Mouse (Mus musculus): ENCODE results near the gene Syne1. TPM values are rescaled to one million over a fixed set of nuclear protein-coding genes. Genes with fewer than 3 reads are reported as not detected.

Gene Syne1
- total and polyA plus RNA-seq, 2 experiments from 2014 or later, result 25.9 to 71.2 TPM

- H3K27me3 ChIP-seq (ENCODE audit: control insufficient read depth, insufficient read depth, low read length), result no peaks in the 10 kb centered on the region
- H3K9me3 ChIP-seq (replicated peaks; ENCODE audit: control insufficient read depth, low read length), result no peaks in the 10 kb centered on the region
- H3K27ac ChIP-seq (ENCODE audit: low read depth), result no peak overlapping the region
- ATAC-seq (ENCODE audit: insufficient read depth, low read depth) (no peak), DNase-seq (ENCODE audit: low spot score) (no peak)
- no peak overlapping the region for H3K4me2 ChIP-seq (ENCODE audit: low read depth, low read length)
- no peaks in the 10 kb centered on the region for H3K4me1 ChIP-seq (ENCODE audit: control insufficient read depth, insufficient read depth)
- H3K4me3 ChIP-seq (ENCODE audit: low read depth, low read length), result no peak overlapping the region
- peaks cover 78% of the 10 kb centered on the region for H3K36me3 ChIP-seq (replicated peaks; ENCODE audit: control insufficient read depth, insufficient read depth, low read length)
- TF ChIP-seq EP300 (IDR thresholded peaks at IDR 0.05; ENCODE audit: low read depth) (no peak), CTCF (IDR thresholded peaks at IDR 0.05; ENCODE audit: low read depth) (no peak)
- 77% methylated on average over 9 of the region's 9 CpGs for WGBS
- H3K9ac ChIP-seq (replicated peaks; ENCODE audit: low read depth, low read length), result no peak overlapping the region
Observed at GRCm38 (mm10) chr10:5234721-5235501, 316.4 kb downstream of the Syne1 start.

GRCm38 (mm10) chr10:5229129-5229528, 322.2 kb downstream of the Syne1 start:
- 88% methylated on average over 8 of the region's 8 CpGs for WGBS
- no peak for TF ChIP-seq EP300 (IDR thresholded peaks at IDR 0.05; ENCODE audit: low read depth)
- no peak for TF ChIP-seq CTCF (IDR thresholded peaks at IDR 0.05; ENCODE audit: low read depth)
- ATAC-seq (ENCODE audit: insufficient read depth, low read depth), result no peak

GRCm38 (mm10) chr10:5227395-5228076, 323.7 kb downstream of the Syne1 start:
- ATAC-seq (ENCODE audit: insufficient read depth, low read depth) (no peak), DNase-seq (ENCODE audit: low spot score) (no peak)
- peaks cover 47% of the 10 kb centered on the region for H3K36me3 ChIP-seq (replicated peaks; ENCODE audit: control insufficient read depth, insufficient read depth, low read length)
- H3K9me3 ChIP-seq (replicated peaks; ENCODE audit: control insufficient read depth, low read length), result no peaks in the 10 kb centered on the region
- H3K27ac ChIP-seq (ENCODE audit: low read depth), result no peak overlapping the region
- H3K4me3 ChIP-seq (ENCODE audit: low read depth, low read length), result no peak overlapping the region
- H3K9ac ChIP-seq (replicated peaks; ENCODE audit: low read depth, low read length), result no peak overlapping the region
- H3K27me3 ChIP-seq (ENCODE audit: control insufficient read depth, insufficient read depth, low read length), result no peaks in the 10 kb centered on the region
- TF ChIP-seq CTCF (IDR thresholded peaks at IDR 0.05; ENCODE audit: low read depth) (no peak), EP300 (IDR thresholded peaks at IDR 0.05; ENCODE audit: low read depth) (no peak)
- H3K4me1 ChIP-seq (ENCODE audit: control insufficient read depth, insufficient read depth), result no peaks in the 10 kb centered on the region
- WGBS, result 73% methylated on average over 20 of the region's 20 CpGs
- no peak overlapping the region for H3K4me2 ChIP-seq (ENCODE audit: low read depth, low read length)

More at GRCm38 (mm10) chr10:5229129-5229528, 322.2 kb downstream of the Syne1 start:
- Histone ChIP-seq H3K4me3 (ENCODE audit: low read depth, low read length) (no peak overlapping the region), H3K27me3 (ENCODE audit: control insufficient read depth, insufficient read depth, low read length) (no peaks in the 10 kb centered on the region), H3K36me3 (replicated peaks; ENCODE audit: control insufficient read depth, insufficient read depth, low read length) (peaks cover 61% of the 10 kb centered on the region), H3K27ac (ENCODE audit: low read depth) (no peak overlapping the region), H3K4me2 (ENCODE audit: low read depth, low read length) (no peak overlapping the region), H3K4me1 (ENCODE audit: control insufficient read depth, insufficient read depth) (no peaks in the 10 kb centered on the region), H3K9me3 (replicated peaks; ENCODE audit: control insufficient read depth, low read length) (no peaks in the 10 kb centered on the region), H3K9ac (replicated peaks; ENCODE audit: low read depth, low read length) (no peak overlapping the region)
- no peak for DNase-seq (ENCODE audit: low spot score)

- no peak overlapping the region for H3K9ac ChIP-seq (replicated peaks; ENCODE audit: low read depth, low read length)
- H3K36me3 ChIP-seq (replicated peaks; ENCODE audit: control insufficient read depth, insufficient read depth, low read length), result peaks cover 67% of the 10 kb centered on the region
- DNase-seq (ENCODE audit: low spot score) (no peak), ATAC-seq (ENCODE audit: insufficient read depth, low read depth) (no peak)
- TF ChIP-seq EP300 (IDR thresholded peaks at IDR 0.05; ENCODE audit: low read depth) (no peak), CTCF (IDR thresholded peaks at IDR 0.05; ENCODE audit: low read depth) (no peak)
- no peak overlapping the region for H3K27ac ChIP-seq (ENCODE audit: low read depth)
- no peak overlapping the region for H3K4me3 ChIP-seq (ENCODE audit: low read depth, low read length)
- H3K4me1 ChIP-seq (ENCODE audit: control insufficient read depth, insufficient read depth), result no peaks in the 10 kb centered on the region
- H3K27me3 ChIP-seq (ENCODE audit: control insufficient read depth, insufficient read depth, low read length), result no peaks in the 10 kb centered on the region
- 74% methylated on average over 1 of the region's 1 CpGs for WGBS
- H3K9me3 ChIP-seq (replicated peaks; ENCODE audit: control insufficient read depth, low read length), result no peaks in the 10 kb centered on the region
- no peak overlapping the region for H3K4me2 ChIP-seq (ENCODE audit: low read depth, low read length)
Observed at GRCm38 (mm10) chr10:5215943-5216342, 335.3 kb downstream of the Syne1 start.

- peak overlapping the region; percentile 70 for H3K27ac ChIP-seq (ENCODE audit: low read depth)
- ATAC-seq (ENCODE audit: insufficient read depth, low read depth) (peak; percentile 92), DNase-seq (ENCODE audit: low spot score) (peak; percentile 88)
- H3K36me3 ChIP-seq (replicated peaks; ENCODE audit: control insufficient read depth, insufficient read depth, low read length), result peaks cover 45% of the 10 kb centered on the region
- H3K9ac ChIP-seq (replicated peaks; ENCODE audit: low read depth, low read length), result no peak overlapping the region
- H3K4me2 ChIP-seq (ENCODE audit: low read depth, low read length), result no peak overlapping the region
- H3K4me1 ChIP-seq (ENCODE audit: control insufficient read depth, insufficient read depth), result peaks cover 5% of the 10 kb centered on the region; the same call in 1 of the 2 replicates
- WGBS, result 19% methylated on average over 7 of the region's 7 CpGs
- TF ChIP-seq EP300 (IDR thresholded peaks at IDR 0.05; ENCODE audit: low read depth) (peak; percentile 41; the same call in 1 of the 2 replicates), CTCF (IDR thresholded peaks at IDR 0.05; ENCODE audit: low read depth) (no peak)
- H3K9me3 ChIP-seq (replicated peaks; ENCODE audit: control insufficient read depth, low read length), result no peaks in the 10 kb centered on the region
- no peaks in the 10 kb centered on the region for H3K27me3 ChIP-seq (ENCODE audit: control insufficient read depth, insufficient read depth, low read length)
- H3K4me3 ChIP-seq (ENCODE audit: low read depth, low read length), result no peak overlapping the region
Observed at GRCm38 (mm10) chr10:5207905-5208641, 343.2 kb downstream of the Syne1 start.

Data from heart, postnatal 0 days (tissue).